Mouse (Mus musculus) induced T-regulatory cell, adult 2 months (primary cell): ENCODE measurements around the gene Spem1.
"Not testable (repeated sequence)": the region's sequence is repeated elsewhere in the genome, so short reads cannot be mapped to it uniquely, and the experiment has no call there.

ENCODE experiments used
- DNase-seq: peaks from one replicate; pipeline ENCODE4 v3.0.0-alpha.2; 2012; ENCODE audit warnings: low read depth

Spem1 gene

GRCm38 (mm10) chr11:69822080-69822479 lies at the start of gene Spem1:
Gene Spem1, minus strand, starts transcription at chr11:69822180.
- DNase-seq, result no peak

GRCm38 (mm10) chr11:69870289-69871069 lies 48.5 kb upstream of the Spem1 start:
- DNase-seq, result no peak

DNA sequence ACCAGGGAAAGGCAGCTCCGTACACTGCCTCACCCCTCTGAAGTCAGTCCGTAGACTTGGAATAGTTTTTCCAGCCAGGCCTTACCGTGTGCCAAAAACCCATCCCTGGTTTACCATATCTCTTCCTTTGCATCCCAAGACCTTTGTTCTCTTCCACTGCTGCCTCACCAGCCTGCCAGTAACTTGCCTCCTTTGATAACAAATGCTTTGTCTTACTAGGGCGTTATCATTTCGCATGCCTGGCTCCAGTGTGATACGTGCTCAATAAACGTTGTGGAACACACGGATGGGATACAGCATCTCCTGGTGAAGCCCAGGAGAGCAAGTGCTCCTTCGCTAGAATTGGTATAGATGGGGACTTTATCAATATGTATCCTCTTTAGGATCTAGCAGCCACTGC lies 45.4 kb upstream of the Spem1 start:
- no peak for DNase-seq

GRCm38 (mm10) chr11:69865561-69865960 lies 43.6 kb upstream of the Spem1 start:
- DNase-seq, result no peak

DNA sequence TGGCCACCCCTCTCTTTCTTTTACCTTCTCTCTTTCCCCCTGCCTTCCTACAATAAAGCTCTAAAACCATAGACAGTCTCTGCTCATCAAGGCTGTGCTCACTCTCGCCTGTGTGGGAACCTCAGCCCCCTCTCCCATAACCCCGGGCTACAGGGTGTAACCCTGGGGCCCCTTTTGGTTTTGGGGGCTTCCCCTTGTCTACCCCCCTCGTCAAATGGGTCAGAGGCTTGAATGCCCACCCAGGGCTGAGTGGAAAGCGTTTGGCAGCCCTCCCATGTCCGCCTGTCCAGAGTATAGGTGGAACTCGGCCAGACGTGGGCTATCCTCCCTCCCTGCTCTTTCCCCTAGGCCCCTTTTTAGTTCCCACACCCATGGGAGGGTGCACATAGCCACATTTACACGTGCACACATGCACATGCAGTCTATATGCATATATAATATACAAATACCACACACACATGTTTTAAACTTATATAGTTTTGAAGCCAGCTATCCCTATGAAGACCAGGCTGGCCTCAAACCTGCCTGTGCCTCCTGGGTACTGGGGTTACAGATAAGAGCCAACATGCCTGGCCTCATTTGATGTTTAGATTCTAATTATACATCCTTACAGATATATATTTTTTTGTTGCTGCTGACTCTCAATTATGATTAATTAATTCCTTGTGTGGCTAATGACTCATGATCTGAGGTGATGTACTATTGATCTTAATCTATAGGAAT lies 42.3 kb upstream of the Spem1 start:
- no peak for DNase-seq

GRCm38 (mm10) chr11:69863729-69864128 lies 41.7 kb upstream of the Spem1 start:
- DNase-seq, result not testable (repeated sequence)

- no peak for DNase-seq
These were observed 36.4 kb upstream of the Spem1 start, which contains the start of gene Tnk1 for GRCm38 (mm10) chr11:69858113-69858998. Gene Tnk1, minus strand, starts transcription at chr11:69858730.

- DNase-seq, result peak; percentile 61
These were observed 33.4 kb upstream of the Spem1 start for GRCm38 (mm10) chr11:69855347-69855746.

DNA sequence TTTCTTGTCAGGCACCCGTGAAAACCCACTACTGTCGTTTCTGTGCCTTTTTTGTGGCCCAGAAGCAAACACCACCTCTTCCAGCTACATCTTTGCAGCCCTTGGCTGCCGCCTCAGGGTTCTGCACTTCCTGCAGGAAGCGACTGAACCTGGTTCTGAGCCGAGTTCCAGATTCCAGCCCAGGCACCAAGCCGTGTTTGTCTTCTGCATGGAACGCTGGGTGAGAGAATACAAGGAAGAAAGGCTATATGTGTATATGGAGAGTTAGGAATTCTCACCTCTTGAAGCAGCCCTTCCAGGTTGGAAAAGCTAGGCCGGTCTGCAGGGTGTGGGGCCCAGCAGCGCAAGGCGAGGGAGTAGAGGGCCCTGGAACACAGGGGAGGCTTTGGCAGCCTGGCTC lies 32.7 kb upstream of the Spem1 start:
- no peak for DNase-seq

DNA sequence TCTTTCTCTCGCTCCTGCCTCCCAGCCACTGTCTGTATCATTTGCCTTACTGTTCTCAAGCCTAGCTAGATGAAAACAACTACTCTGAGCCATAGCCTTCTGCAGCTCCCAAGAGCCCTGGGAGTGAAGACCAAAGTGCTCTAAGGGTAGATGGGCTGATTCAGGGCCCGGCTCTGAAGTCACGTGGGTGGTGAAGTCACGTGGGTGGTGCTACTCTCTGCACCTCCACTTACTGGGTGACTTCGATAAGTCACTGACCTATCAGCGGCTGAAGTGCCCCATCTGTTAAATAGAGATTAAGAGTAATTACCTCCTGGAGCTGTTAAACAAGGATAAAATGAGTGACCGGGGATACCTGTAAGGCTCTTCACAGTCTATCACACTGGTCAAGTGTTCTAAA lies 32.0 kb upstream of the Spem1 start:
- DNase-seq, result peak; percentile 40

DNA sequence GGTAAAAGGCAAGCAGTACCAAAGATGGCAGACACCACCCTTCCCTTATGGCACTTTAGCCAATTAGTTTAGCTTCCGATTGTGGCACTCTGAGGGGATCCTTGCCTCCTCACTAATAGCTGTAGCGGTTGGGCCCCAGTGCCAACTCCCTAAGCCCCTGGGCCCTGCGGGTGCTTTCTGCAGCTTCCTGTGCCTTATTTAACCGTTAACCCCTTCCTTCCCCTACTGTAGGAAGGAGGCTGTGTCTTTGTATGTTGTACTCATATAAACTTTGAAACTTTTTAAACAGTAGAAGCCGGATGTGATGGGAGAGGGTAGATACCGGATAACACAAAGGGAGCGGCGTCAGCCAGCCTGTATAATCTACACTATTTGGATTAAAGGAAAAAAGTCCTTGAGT lies 28.8 kb upstream of the Spem1 start:
- no peak for DNase-seq

GRCm38 (mm10) chr11:69849884-69850283 lies 27.9 kb upstream of the Spem1 start:
- DNase-seq, result no peak

- DNase-seq, result no peak
These were observed 27.1 kb upstream of the Spem1 start for GRCm38 (mm10) chr11:69849128-69849527.

- DNase-seq, result no peak
These were observed 26.0 kb upstream of the Spem1 start for GRCm38 (mm10) chr11:69848021-69848420.

DNA sequence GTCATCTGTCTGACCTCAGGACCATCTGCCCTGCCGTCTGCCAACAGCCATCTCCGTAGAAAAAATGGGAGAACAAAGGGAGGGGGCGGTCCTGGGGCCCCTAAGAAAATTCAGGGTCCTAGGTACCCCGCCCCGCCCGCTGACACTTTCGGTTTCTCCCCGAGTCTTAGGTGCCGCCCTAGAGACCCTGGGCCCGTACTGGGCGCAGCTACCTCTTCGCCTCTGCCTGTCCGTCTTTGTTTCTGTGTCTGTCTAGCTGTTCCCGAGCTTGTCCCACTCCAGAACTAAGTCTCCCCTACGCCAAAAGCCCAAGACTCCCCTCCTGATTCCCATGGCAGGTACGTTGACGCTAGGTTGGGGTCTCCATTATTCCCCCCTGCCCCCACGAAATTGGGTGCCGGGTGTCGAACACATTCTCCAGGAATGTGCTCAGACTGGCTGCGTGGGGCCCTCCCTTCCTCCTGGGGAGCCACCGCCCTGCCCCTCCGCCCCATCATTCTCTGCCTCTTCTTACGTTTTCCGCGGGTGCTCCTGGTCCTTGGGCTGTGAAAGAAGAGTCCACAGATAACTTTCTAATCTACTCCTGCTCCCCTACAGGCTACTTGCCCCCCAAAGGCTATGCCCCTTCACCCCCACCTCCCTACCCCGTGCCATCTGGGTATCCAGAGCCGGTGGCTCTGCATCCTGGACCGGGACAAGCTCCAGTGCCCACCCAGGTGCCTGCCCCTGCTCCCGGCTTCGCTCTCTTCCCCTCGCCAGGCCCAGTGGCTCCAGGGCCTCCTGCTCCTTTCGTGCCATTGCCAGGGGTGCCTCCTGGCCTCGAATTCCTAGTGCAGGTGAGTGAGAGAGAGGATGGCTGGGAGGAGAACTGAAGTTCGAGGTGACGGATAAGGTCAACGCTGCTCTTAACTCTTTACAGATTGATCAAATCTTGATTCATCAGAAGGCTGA lies 25.0 kb upstream of the Spem1 start:
- peak; percentile 85 for DNase-seq

DNA sequence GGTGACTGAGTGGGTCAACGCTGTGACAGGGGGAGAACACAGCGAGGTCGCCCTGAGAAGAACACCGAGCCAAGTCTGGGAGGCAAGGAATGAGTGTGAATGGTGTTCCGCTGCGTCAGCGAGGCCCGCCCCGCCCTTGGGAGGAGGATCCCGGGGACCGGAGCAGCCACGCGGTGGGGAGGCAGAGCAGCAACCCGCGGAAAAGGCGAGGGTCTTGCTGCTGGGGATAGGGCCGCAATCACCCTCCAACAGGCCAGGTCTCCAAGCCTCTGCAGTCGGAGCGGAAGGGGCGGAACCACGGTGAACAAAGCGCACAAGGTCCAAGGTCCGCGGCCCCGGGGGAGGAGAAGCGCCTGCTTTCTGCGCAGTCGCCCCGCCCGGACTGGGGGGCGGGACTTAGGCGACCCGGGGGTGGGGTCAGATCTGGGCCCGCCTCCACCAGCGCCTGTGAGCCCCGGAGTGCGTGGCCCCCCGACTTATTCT lies 24.3 kb upstream of the Spem1 start, which contains the start of gene Plscr3:
Gene Plscr3 (plus strand): TSS at position 179 of the 483 bp plus-strand sequence.
- peak; percentile 92 for DNase-seq

- DNase-seq, result no peak
These were observed 16.7 kb upstream of the Spem1 start for GRCm38 (mm10) chr11:69838714-69839104.

DNA sequence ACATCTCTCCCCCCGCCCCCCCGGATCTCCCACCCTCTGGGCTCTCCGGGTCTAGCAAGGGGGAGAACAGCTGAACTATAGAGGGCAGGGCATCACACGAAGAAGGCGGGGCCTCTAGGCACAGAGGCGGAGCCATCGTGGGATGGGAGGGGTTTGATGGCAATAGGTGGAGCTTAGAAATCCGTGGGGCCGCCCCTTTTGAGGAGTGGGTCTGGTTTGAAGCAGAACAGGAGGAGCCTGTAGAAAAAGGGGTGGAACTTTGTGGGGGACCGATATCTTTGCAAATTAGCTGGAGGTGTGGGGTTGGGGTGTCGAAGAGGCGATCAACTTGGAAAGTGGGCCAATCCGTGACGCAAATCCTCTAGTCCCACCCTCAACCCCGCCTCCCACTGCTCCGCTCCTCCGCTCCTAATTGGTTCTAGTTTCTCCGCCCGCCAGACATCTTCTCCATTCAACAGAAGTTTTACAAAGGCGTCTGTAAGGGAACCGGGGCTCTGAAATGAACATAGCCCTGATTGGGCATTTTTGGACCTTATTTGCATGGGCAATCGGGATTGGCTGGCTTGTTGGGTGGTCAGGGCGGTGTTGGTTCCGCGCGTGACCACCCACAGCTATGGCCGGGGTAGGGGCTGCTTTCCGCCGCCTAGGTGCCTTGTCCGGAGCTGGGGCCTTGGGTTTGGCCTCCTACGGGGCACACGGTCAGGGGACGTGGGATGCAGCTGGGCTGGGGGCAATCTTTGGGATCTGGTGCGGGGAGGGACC lies 16.2 kb upstream of the Spem1 start, which contains the start of gene Tmem256:
Gene Tmem256 (plus strand): TSS at position 563 of the 762 bp plus-strand sequence.
- DNase-seq, result peak; percentile 98

DNA sequence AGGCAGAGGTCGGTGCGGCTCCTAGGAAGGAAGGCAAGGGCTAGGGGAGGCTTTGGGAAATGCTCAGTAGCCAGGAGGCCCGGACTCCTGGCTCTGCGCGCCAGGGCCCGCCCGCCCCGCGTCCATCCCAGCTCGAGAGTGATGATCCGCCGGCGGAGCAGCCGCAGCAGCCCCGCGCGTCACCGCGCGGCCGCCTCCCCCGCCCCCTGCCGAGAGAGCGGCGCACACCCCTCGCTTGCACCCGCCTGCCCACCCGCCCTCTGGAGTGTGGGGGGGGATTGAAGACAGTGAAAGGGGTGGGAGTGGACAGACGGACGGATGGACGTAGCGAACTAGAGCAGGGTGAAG lies 15.6 kb upstream of the Spem1 start, which contains the start of gene Nlgn2:
Gene Nlgn2 (minus strand): TSS at position 181 of the 348 bp plus-strand sequence.
- DNase-seq, result no peak
